Mouse (Mus musculus) stomach, embryonic 14.5 days (tissue): ENCODE data around the gene Ergic3. TPM values are rescaled to one million over a fixed set of nuclear protein-coding genes. Genes with fewer than 3 reads are reported as not detected.

Source experiments
- ATAC-seq: fragments of 200-750 bp; cut with Nextera tagmentation; 2 replicates; pipeline ENCODE4 v1.8.0; 2017; ENCODE audit warnings: low read depth, moderate TSS enrichment; ENCODE audit not compliant: insufficient number of reproducible peaks, insufficient read depth, low FRiP score
- H3K27ac ChIP-seq: fragments of 300-500 bp; sonication (generic); 2 replicates; pipeline ENCODE4 v1.5.1; 2014; ENCODE audit warnings: mild to moderate bottlenecking, low read length, moderate library complexity, mixed read lengths
- H3K27me3 ChIP-seq: fragments of 300-500 bp; sonication (generic); 2 replicates; pipeline ENCODE4 v1.6.1; 2014; ENCODE audit warnings: low read length, control low read depth, mixed read lengths; ENCODE audit not compliant: control insufficient read depth, insufficient read depth
- H3K36me3 ChIP-seq: fragments of 300-500 bp; sonication (generic); 2 replicates; pipeline ENCODE4 v1.6.1; 2014; ENCODE audit warnings: mild to moderate bottlenecking, control low read depth, low read length, moderate library complexity, mixed read lengths; ENCODE audit not compliant: control insufficient read depth, insufficient read depth
- H3K4me1 ChIP-seq: fragments of 300-500 bp; sonication (generic); 2 replicates; pipeline ENCODE4 v1.6.1; 2014; ENCODE audit warnings: low read length, control low read depth, mixed read lengths; ENCODE audit not compliant: control insufficient read depth, insufficient read depth
- H3K4me2 ChIP-seq: fragments of 300-500 bp; sonication (generic); replicated peaks from 2 replicates; pipeline ENCODE4 v1.6.1; 2014; ENCODE audit warnings: low read depth, low read length, control low read depth
- H3K4me3 ChIP-seq: fragments of 300-500 bp; sonication (generic); 2 replicates; pipeline ENCODE4 v1.5.1; 2014; ENCODE audit warnings: low read depth, low read length, control low read depth
- H3K9ac ChIP-seq: fragments of 300-500 bp; sonication (generic); replicated peaks from 2 replicates; pipeline ENCODE4 v1.6.1; 2014; ENCODE audit warnings: low read depth, mild to moderate bottlenecking, control low read depth, low read length, moderate library complexity, mixed read lengths
- H3K9me3 ChIP-seq: fragments of 300-500 bp; sonication (generic); 2 replicates; pipeline ENCODE4 v1.6.1; 2016; ENCODE audit warnings: low read depth, low read length, control low read depth; ENCODE audit not compliant: control insufficient read depth
- WGBS: fragments of 180-500 bp; shearing (Covaris S2); extraction: QIAGEN DNeasy Blood & Tissue Kit; methylation state at CpG from one replicate; pipeline ENCODE4 v1.1.7; 2014; 5-methylcytosine and 5-hydroxymethylcytosine counted together
- polyA plus RNA-seq: library from polyadenylated mRNA; unstranded; fragments of >200 nt; fragmentation: Nextera tagmentation; extraction: Ambion mirVana; gene quantifications from 2 replicates; pipeline ENCODE4 v1.2.1, GENCODE M21; 2014

The Ergic3 gene
- polyA plus RNA-seq = 264 and 266 TPM in 2 replicates

DNA sequence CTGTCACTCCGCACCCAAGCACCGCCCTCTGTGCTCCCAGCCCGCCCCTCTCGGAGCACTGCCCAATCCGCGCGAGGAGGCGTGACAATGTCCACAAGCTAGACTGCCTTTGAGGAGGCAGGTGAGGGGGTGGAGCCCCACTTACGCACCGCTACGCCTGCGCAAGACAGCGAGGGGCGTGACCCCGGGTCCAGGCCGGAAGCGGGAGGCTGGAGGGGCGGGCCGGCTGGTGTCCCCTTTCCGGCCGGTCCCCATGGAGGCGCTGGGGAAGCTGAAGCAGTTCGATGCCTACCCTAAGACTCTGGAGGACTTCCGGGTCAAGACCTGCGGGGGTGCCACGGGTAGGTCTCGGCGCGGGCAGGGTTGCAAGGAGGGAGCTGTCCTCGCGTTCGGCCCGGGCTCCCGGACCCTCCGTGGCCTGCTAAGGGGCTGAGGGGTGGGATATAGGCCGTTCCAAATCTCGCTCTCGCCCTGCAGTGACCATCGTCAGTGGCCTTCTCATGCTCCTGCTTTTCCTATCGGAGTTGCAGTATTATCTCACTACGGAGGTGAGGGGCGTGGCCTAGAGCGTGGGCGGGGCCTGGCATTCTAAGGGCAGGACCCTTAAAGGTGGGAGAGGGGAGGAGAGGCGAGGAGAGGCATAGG lies at the start of gene Ergic3, which contains the start of gene 6430550D23Rik:
TSS of gene Ergic3 (plus strand) at position 158 of the 645 bp plus-strand sequence.
TSS of gene 6430550D23Rik (minus strand) at position 90 of the 645 bp plus-strand sequence.
- H3K27ac ChIP-seq = peak within 1 kb of the TSS; percentile 74
- no peaks in the 10 kb centered on the region for H3K27me3 ChIP-seq
- H3K4me2 ChIP-seq = peak within 1 kb of the TSS; percentile 60
- H3K4me1 ChIP-seq = peaks cover 6% of the 10 kb centered on the region
- peak within 1 kb of the TSS; percentile 58 for H3K9ac ChIP-seq
- peak within 1 kb of the TSS; percentile 92 for H3K4me3 ChIP-seq
- H3K36me3 ChIP-seq = peaks cover 18% of the 10 kb centered on the region
- peak; percentile 100 for ATAC-seq
- WGBS = under 1% methylated on average over 45 of the region's 45 CpGs
- H3K9me3 ChIP-seq = no peaks in the 10 kb centered on the region

DNA sequence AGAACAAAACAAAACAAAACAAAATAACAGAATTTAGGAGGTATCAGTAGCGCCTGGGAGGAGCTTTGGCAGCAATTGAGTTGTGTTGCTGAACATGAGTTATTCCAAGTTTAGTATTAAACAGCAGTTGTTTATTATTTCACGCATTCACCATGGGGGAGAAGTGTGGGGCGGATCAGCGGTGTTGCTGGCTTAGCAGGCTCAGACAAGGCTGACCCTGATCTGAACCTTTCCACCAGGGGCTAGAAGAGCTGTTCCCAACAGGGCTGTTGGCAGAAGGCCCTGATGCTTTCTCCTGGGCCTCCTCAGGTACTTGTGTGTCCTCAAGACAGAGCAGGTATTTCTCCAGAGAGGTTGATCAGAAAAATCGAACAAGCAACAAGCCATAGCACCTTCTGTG lies 47.9 kb upstream of the Ergic3 start:
- Histone ChIP-seq H3K4me3 (no peak overlapping the region), H3K9ac (no peak overlapping the region), H3K36me3 (peaks cover 32% of the 10 kb centered on the region), H3K4me2 (no peak overlapping the region), H3K27ac (no peak overlapping the region), H3K27me3 (no peaks in the 10 kb centered on the region), H3K4me1 (peaks cover 4% of the 10 kb centered on the region; the same call in 1 of the 2 replicates), H3K9me3 (no peaks in the 10 kb centered on the region)
- 81% methylated on average over 5 of the region's 5 CpGs for WGBS
- ATAC-seq = no peak

GRCm38 (mm10) chr2:155961862-155962261 lies 46.0 kb upstream of the Ergic3 start:
- Histone ChIP-seq H3K9ac (no peak overlapping the region), H3K27ac (no peak overlapping the region), H3K4me3 (no peak overlapping the region), H3K9me3 (no peaks in the 10 kb centered on the region), H3K27me3 (no peaks in the 10 kb centered on the region), H3K36me3 (peaks cover 47% of the 10 kb centered on the region), H3K4me2 (no peak overlapping the region), H3K4me1 (peaks cover 4% of the 10 kb centered on the region; the same call in 1 of the 2 replicates)
- WGBS = 85% methylated on average over 10 of the region's 10 CpGs
- no peak for ATAC-seq

DNA sequence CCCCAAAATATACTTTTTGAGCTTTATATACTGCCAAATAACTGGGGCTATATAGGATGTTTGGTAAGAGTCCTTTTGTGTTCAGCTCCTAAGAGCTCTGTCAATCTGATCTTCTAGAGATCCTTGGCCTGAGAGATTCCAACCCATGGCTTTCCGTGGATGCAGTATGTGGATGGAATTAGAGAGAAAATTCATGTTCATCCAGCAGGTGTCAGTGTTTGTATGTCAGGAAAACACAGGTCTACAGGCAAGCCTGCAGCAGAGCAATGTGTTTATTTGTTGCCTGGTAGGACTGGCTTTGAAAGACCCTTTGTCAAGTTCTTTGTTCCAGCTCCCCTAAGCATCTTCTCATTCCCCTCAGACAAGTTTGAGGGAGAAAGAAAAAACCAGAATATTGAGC lies 44.9 kb upstream of the Ergic3 start:
- no peak for ATAC-seq
- no peaks in the 10 kb centered on the region for H3K4me1 ChIP-seq
- no peak overlapping the region for H3K4me3 ChIP-seq
- WGBS = 48% methylated on average over 1 of the region's 1 CpGs
- H3K9me3 ChIP-seq = no peaks in the 10 kb centered on the region
- H3K27me3 ChIP-seq = no peaks in the 10 kb centered on the region
- H3K4me2 ChIP-seq = no peak overlapping the region
- H3K36me3 ChIP-seq = peaks cover 56% of the 10 kb centered on the region
- no peak overlapping the region for H3K9ac ChIP-seq
- no peak overlapping the region for H3K27ac ChIP-seq

DNA sequence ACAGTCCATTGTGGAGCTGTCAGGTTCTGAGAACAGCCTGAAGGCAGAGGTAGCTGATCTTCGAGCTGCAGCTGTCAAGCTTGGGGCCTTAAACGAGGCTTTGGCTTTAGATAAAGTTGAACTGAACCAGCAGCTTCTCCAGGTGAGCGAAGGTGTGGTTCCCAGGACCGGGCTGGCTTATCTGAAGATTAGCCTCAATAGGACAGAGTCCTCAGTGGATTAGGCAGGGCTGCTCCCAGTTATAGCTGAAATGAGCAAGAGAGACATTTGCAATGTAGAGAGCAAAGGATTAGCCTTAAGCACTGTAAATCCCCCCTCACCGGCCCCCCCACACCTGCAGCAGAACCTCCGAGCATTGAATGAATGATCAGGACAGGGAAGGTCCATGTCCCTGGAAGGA lies 34.5 kb upstream of the Ergic3 start:
- Histone ChIP-seq H3K4me3 (no peak overlapping the region), H3K4me2 (no peak overlapping the region), H3K9ac (no peak overlapping the region), H3K27ac (no peak overlapping the region), H3K9me3 (no peaks in the 10 kb centered on the region), H3K27me3 (no peaks in the 10 kb centered on the region), H3K4me1 (no peaks in the 10 kb centered on the region), H3K36me3 (peaks cover 82% of the 10 kb centered on the region)
- 81% methylated on average over 6 of the region's 6 CpGs for WGBS
- ATAC-seq = no peak

DNA sequence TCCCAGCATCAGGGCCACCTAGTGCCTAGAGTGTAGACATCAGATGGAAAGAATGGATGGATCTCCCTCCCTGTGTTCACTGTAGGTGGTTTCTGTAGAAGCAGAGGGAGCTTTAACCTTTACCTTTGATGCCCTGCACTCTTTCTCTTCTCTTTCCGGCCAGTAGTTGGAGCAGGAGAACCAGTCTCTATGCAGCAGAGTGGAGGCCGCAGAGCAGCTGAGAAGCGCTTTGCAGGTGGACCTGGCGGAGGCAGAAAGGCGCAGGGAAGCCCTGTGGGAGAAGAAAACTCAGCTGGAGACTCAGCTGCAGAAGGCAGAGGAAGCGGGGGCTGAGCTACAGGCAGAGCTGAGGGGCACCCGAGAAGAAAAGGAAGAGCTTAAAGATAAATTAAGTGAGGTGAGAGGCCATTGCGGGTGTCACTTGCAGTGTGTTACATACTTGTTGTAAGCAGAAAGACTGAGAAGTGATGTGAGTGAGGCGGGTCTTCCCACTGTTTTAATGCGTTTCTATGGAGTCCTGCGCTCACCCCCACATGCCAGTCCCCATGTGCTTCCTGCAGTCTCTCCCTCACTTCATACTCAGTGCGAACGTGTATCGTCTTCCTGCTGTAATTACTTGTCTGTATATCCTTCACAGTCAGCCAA lies 33.6 kb upstream of the Ergic3 start:
- 74% methylated on average over 14 of the region's 14 CpGs for WGBS
- no peak overlapping the region for H3K4me2 ChIP-seq
- no peaks in the 10 kb centered on the region for H3K27me3 ChIP-seq
- no peak for ATAC-seq
- H3K27ac ChIP-seq = no peak overlapping the region
- peaks cover 80% of the 10 kb centered on the region for H3K36me3 ChIP-seq
- H3K4me1 ChIP-seq = no peaks in the 10 kb centered on the region
- H3K9ac ChIP-seq = no peak overlapping the region
- no peak overlapping the region for H3K4me3 ChIP-seq
- H3K9me3 ChIP-seq = no peaks in the 10 kb centered on the region

DNA sequence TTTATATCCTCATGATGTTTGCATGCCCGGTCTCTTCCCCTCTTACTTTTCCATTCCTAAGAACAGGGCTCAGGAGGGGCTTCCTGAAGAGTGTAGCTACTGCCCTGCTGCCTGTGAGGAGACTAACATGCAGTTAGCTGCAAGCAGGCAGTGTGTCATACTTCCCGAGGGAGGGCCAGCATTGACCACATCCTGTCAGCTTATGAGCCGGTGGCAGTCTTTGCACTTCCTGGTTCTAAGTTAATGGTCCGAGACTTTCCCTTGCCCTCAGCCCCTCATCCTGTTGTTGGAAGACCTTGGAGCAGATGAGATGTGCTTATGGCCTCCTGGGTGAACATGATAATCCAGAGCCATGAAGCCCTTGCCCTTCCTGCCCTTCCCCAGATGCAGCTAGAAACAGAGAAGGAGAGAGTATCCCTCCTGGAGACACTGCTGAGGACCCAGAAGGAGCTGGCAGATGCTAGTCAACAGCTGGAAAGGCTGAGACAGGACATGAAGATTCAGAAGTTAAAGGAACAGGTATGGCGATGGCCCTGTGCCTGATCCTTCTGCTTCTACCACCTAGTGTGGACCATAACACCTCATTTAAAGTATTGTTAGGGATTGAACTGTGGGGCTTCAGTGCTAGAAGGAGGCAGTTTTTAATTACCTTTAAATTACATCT lies 28.4 kb upstream of the Ergic3 start:
- Histone ChIP-seq H3K36me3 (peaks cover 83% of the 10 kb centered on the region), H3K9ac (no peak overlapping the region)
- no peak for ATAC-seq

DNA sequence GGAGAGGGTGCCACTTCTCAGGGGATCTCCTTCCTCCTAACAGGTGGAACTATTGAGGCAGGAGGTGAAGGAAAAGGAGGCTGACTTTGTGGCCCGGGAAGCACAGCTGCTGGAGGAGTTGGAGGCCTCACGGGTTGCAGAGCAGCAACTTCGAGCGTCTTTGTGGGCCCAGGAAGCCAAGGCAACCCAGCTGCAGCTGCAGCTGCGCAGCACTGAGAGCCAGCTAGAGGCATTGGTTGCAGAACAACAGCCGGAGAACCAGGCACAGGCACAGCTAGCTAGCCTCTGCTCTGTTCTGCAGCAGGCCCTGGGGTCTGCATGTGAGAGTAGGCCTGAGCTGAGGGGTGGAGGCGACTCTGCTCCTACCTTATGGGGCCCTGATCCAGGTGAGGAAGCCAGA lies 22.1 kb upstream of the Ergic3 start:
- Histone ChIP-seq H3K9me3 (no peaks in the 10 kb centered on the region), H3K4me1 (no peaks in the 10 kb centered on the region), H3K27me3 (no peaks in the 10 kb centered on the region), H3K4me2 (no peak overlapping the region), H3K36me3 (peaks cover 88% of the 10 kb centered on the region), H3K27ac (no peak overlapping the region), H3K9ac (no peak overlapping the region), H3K4me3 (no peak overlapping the region)
- no peak for ATAC-seq
- WGBS = 92% methylated on average over 7 of the region's 7 CpGs

More for the DNA sequence above, 28.4 kb upstream of the Ergic3 start:
- no peaks in the 10 kb centered on the region for H3K4me1 ChIP-seq
- WGBS = 86% methylated on average over 5 of the region's 5 CpGs
- no peaks in the 10 kb centered on the region for H3K27me3 ChIP-seq
- H3K27ac ChIP-seq = no peak overlapping the region
- no peak overlapping the region for H3K4me2 ChIP-seq
- H3K4me3 ChIP-seq = no peak overlapping the region
- no peaks in the 10 kb centered on the region for H3K9me3 ChIP-seq
